Mouse (Mus musculus): ENCODE measurements around the gene Tbxa2r.

- no peak for TF ChIP-seq POLR2A (IDR thresholded peaks at IDR 0.05; ENCODE audit: insufficient read depth, low read depth, low read length)
- TF ChIP-seq CTCF (IDR thresholded peaks at IDR 0.05; ENCODE audit: insufficient read depth, low read depth, low read length) = no peak
Observed at GRCm38 (mm10) chr10:81360721-81361120, 32.2 kb downstream of the Tbxa2r start.
